ENCODE assay signal across 8 mouse cellular contexts in genomic region chr19:10182670-10183298, GRCm38 (mm10). TPM values are rescaled to one million over a fixed set of nuclear protein-coding genes. Genes with fewer than 3 reads are reported as not detected.
DNase-seq lines count a peak whose midpoint lies in the region; ATAC-seq and TF ChIP-seq lines count a peak whose summit lies in the region.

Gene Fads1, plus strand, starts transcription at chr19:10182888.

- H3K4me3 ChIP-seq in embryonic facial prominence, embryonic 13.5 days, result peak within 1 kb of the TSS; percentile 89
- H3K4me3 ChIP-seq in heart, adult 2 months, result peak within 1 kb of the TSS; percentile 97
- H3K4me3 ChIP-seq in limb, embryonic 13.5 days, result peak within 1 kb of the TSS; percentile 87
- peak within 1 kb of the TSS; percentile 80 for H3K4me3 ChIP-seq in midbrain, embryonic 16.5 days (ENCODE audit: low read depth, low read length)

- H3K4me1 ChIP-seq in embryonic facial prominence, embryonic 13.5 days, result peaks cover 30% of the 10 kb centered on the region
- H3K4me1 ChIP-seq in heart, adult 2 months (ENCODE audit: control insufficient read depth, insufficient read depth, low read length), result peaks cover 8% of the 10 kb centered on the region
- peaks cover 25% of the 10 kb centered on the region for H3K4me1 ChIP-seq in limb, embryonic 13.5 days
- peaks cover 28% of the 10 kb centered on the region for H3K4me1 ChIP-seq in midbrain, embryonic 16.5 days (ENCODE audit: control insufficient read depth, insufficient read depth, low read length)

- peak; percentile 96 for DNase-seq in 3134 (ENCODE audit: extremely low read depth, insufficient read length, low spot score)
- peak; percentile 97 to 98 for DNase-seq in adrenal gland, postnatal 36 days
- DNase-seq in heart, adult 2 months, result peak; percentile 93 to 96
- peak; percentile 91 to 92 for DNase-seq in kidney, adult 8-10 months
- DNase-seq in spleen, postnatal 14 days (ENCODE audit: low spot score in 2 of 2), result peak; percentile 79 to 82

- H3K36me3 ChIP-seq in embryonic facial prominence, embryonic 13.5 days, result peaks cover 30% of the 10 kb centered on the region
- H3K36me3 ChIP-seq in heart, adult 2 months (ENCODE audit: control insufficient read depth, insufficient read depth, low read length), result no peaks in the 10 kb centered on the region
- peaks cover 32% of the 10 kb centered on the region for H3K36me3 ChIP-seq in limb, embryonic 13.5 days
- peaks cover 22% of the 10 kb centered on the region for H3K36me3 ChIP-seq in midbrain, embryonic 16.5 days (ENCODE audit: control insufficient read depth, insufficient read depth, low read length)

- peak within 1 kb of the TSS; percentile 92 for H3K9ac ChIP-seq in embryonic facial prominence, embryonic 13.5 days
- peak within 1 kb of the TSS; percentile 71 for H3K9ac ChIP-seq in heart, adult 2 months (ENCODE audit: low read depth, low read length)
- peak within 1 kb of the TSS; percentile 91 for H3K9ac ChIP-seq in limb, embryonic 13.5 days
- H3K9ac ChIP-seq in midbrain, embryonic 16.5 days (ENCODE audit: low read depth, low read length), result peak within 1 kb of the TSS; percentile 91

- WGBS in embryonic facial prominence, embryonic 13.5 days, result 0% methylated on average over 70 of the region's 70 CpGs
- WGBS in heart, adult 2 months, result under 1% methylated on average over 70 of the region's 70 CpGs
- WGBS in limb, embryonic 13.5 days, result under 1% methylated on average over 70 of the region's 70 CpGs
- WGBS in midbrain, embryonic 16.5 days, result under 1% methylated on average over 65 of the region's 70 CpGs

- no peaks in the 10 kb centered on the region for H3K9me3 ChIP-seq in embryonic facial prominence, embryonic 13.5 days
- H3K9me3 ChIP-seq in limb, embryonic 13.5 days, result no peaks in the 10 kb centered on the region
- no peaks in the 10 kb centered on the region for H3K9me3 ChIP-seq in midbrain, embryonic 16.5 days (replicated peaks; ENCODE audit: control insufficient read depth, low read length, poor library complexity, severe bottlenecking)

- no peaks in the 10 kb centered on the region for H3K79me2 ChIP-seq in heart, adult 2 months (replicated peaks; ENCODE audit: control insufficient read depth, insufficient read depth, low read length)

- H3K27me3 ChIP-seq in embryonic facial prominence, embryonic 13.5 days, result no peaks in the 10 kb centered on the region
- no peaks in the 10 kb centered on the region for H3K27me3 ChIP-seq in heart, adult 2 months (ENCODE audit: control insufficient read depth, insufficient read depth, low read length)
- H3K27me3 ChIP-seq in limb, embryonic 13.5 days, result no peaks in the 10 kb centered on the region
- no peaks in the 10 kb centered on the region for H3K27me3 ChIP-seq in midbrain, embryonic 16.5 days (ENCODE audit: control insufficient read depth, insufficient read depth, low read depth, low read length)

- H3K27ac ChIP-seq in embryonic facial prominence, embryonic 13.5 days, result peak within 1 kb of the TSS; percentile 95
- H3K27ac ChIP-seq in heart, adult 2 months, result peak within 1 kb of the TSS; percentile 87
- H3K27ac ChIP-seq in limb, embryonic 13.5 days, result peak within 1 kb of the TSS; percentile 93
- peak within 1 kb of the TSS; percentile 92 for H3K27ac ChIP-seq in midbrain, embryonic 16.5 days (ENCODE audit: low read length)

- TF ChIP-seq POLR2A in heart, adult 2 months (IDR thresholded peaks at IDR 0.05; ENCODE audit: insufficient read depth, low read depth, low read length), result peak; percentile 66; the same call in 1 of the 2 replicates

- no peak for TF ChIP-seq EP300 in heart, adult 2 months (IDR thresholded peaks at IDR 0.05; ENCODE audit: insufficient read depth, low read depth, low read length)

- TF ChIP-seq CTCF in heart, adult 2 months (IDR thresholded peaks at IDR 0.05), result peak; percentile 76

- peak within 1 kb of the TSS; percentile 86 for H3K4me2 ChIP-seq in embryonic facial prominence, embryonic 13.5 days
- H3K4me2 ChIP-seq in limb, embryonic 13.5 days (replicated peaks), result peak within 1 kb of the TSS; percentile 80
- peak within 1 kb of the TSS; percentile 83 for H3K4me2 ChIP-seq in midbrain, embryonic 16.5 days (ENCODE audit: low read length)

- intact Hi-C loops in heart, adult 2 months (cut with DNase I), result loop anchor here (5.0 kb wide), 1 partner anchor 1830 kb away; no protein-coding TSS in a partner anchor

- ATAC-seq in embryonic facial prominence, embryonic 13.5 days (ENCODE audit: insufficient number of reproducible peaks, insufficient read depth, low FRiP score, low TSS enrichment, low read depth), result peak; percentile 96
- peak; percentile 94 for ATAC-seq in limb, embryonic 13.5 days (ENCODE audit: low FRiP score, low read depth)
- peak; percentile 96 for ATAC-seq in midbrain, embryonic 16.5 days

RNA-seq across cellular contexts. Expression of gene Fads1, which starts in this region (rescaled TPM):
- 1,000 to 10,000 TPM in 1 of 2 experiments, 100 to 1,000 TPM in 1; 677 to 1,388 TPM for total RNA-seq in adrenal gland, postnatal 36 days (2021)
- polyA plus RNA-seq in embryonic facial prominence, embryonic 13.5 days (2015; fragmentation: Nextera tagmentation; extraction: Ambion mirVana), result 93.6 and 104 TPM in 2 replicates
- total RNA-seq in heart, adult 2 months (2021), result 10 to 100 TPM; 24.2 to 25.3 TPM
- polyA plus RNA-seq in heart, adult 2 months (2012; rRNA removed), result 14.6 and 16.2 TPM in 2 replicates
- 115 and 119 TPM in 2 replicates for polyA plus RNA-seq in limb, embryonic 13.5 days (2015; fragmentation: Nextera tagmentation; extraction: Ambion mirVana)
- 181 and 190 TPM in 2 replicates for polyA plus RNA-seq in midbrain, embryonic 16.5 days (2015; fragmentation: Nextera tagmentation; extraction: Ambion mirVana)

Comparison
In these comparisons a context has a peak if more than half of its experiments do, and no peak if none do; other contexts are left out.
1. Peak in every context shown above with its lines: DNase-seq, ATAC-seq, H3K4me3 ChIP-seq and H3K27ac ChIP-seq.
2. RNA of gene Fads1 (total RNA-seq): 677 to 1,388 TPM in adrenal gland, postnatal 36 days; 24.2 to 25.3 TPM in heart, adult 2 months; every median in the first group is over 10 times any median in the second.